Mouse (Mus musculus): Measurements from ENCODE around the gene A930004D18Rik. TPM values are rescaled to one million over a fixed set of nuclear protein-coding genes. Genes with fewer than 3 reads are reported as not detected.

A930004D18Rik gene
- polyA plus RNA-seq, 1 experiment from 2014 or later = 9.5 TPM

DNA sequence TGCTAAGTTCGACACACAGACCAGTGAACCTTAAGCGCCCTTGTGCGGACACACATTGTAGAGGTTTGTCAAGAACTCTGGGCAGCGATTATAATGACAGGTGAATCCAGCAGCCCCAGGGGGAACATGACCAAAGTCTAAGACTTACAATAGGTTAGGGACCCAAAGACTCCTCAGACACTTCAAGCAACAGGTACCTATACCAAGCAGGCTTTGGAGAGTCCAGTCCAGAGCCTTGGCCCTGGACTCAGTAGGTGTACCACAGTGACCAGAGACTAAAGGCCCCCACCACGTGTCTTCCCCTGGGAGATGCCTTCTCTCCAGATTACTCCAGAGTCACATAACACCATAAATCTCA is 5.0 kb downstream of the A930004D18Rik start:
- Histone ChIP-seq H3K4me3 (ENCODE audit: low read length) (no peak overlapping the region), H3K4me2 (ENCODE audit: low read depth, low read length) (peak overlapping the region; percentile 98), H3K36me3 (ENCODE audit: control insufficient read depth, insufficient read depth) (no peaks in the 10 kb centered on the region), H3K27ac (ENCODE audit: low read length) (no peak overlapping the region), H3K9me3 (replicated peaks; ENCODE audit: control insufficient read depth, low read length) (no peaks in the 10 kb centered on the region), H3K9ac (ENCODE audit: low read length) (no peak overlapping the region), H3K4me1 (ENCODE audit: control insufficient read depth, insufficient read depth, low read length) (peaks cover 13% of the 10 kb centered on the region), H3K27me3 (ENCODE audit: control insufficient read depth, insufficient read depth, low read length) (no peaks in the 10 kb centered on the region)
- WGBS = 74% methylated on average over 5 of the region's 5 CpGs
- no peak for ATAC-seq (replicated peaks; ENCODE audit: extremely low read depth, insufficient read depth, low FRiP score)

GRCm38 (mm10) chr2:18031831-18032537 is 5.6 kb downstream of the A930004D18Rik start:
- Histone ChIP-seq H3K9me3 (replicated peaks; ENCODE audit: control insufficient read depth, low read length) (no peaks in the 10 kb centered on the region), H3K4me2 (ENCODE audit: low read depth, low read length) (peak overlapping the region; percentile 98), H3K9ac (ENCODE audit: low read length) (peak overlapping the region; percentile 89), H3K36me3 (ENCODE audit: control insufficient read depth, insufficient read depth) (no peaks in the 10 kb centered on the region), H3K4me1 (ENCODE audit: control insufficient read depth, insufficient read depth, low read length) (peaks cover 14% of the 10 kb centered on the region), H3K27ac (ENCODE audit: low read length) (no peak overlapping the region), H3K27me3 (ENCODE audit: control insufficient read depth, insufficient read depth, low read length) (no peaks in the 10 kb centered on the region), H3K4me3 (ENCODE audit: low read length) (peak overlapping the region; percentile 59)
- 5% methylated on average over 34 of the region's 34 CpGs for WGBS
- no peak for ATAC-seq (replicated peaks; ENCODE audit: extremely low read depth, insufficient read depth, low FRiP score)

GRCm38 (mm10) chr2:18031271-18031821 is 6.2 kb downstream of the A930004D18Rik start:
- no peak overlapping the region for H3K27ac ChIP-seq (ENCODE audit: low read length)

DNA sequence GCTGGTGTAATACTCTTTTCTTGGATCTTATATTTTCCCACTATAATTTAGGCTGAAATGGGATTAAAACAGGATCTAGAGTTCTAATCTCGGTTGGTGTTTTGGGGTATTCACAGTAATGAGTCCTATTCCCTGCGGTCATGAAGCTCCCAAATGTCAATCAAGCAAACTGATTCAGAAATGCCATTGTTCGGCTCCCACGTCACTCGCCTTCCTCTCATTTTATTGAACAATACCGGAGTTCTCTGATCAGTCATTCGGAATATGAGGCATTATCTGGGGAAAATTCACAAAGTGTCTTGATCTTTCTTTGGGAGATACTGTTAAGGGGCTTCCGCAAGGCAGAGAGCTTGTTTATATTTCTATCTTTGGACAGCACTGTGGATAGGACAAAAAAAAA is 7.0 kb downstream of the A930004D18Rik start:
- Histone ChIP-seq H3K4me2 (ENCODE audit: low read depth, low read length) (peak overlapping the region; percentile 98), H3K9me3 (replicated peaks; ENCODE audit: control insufficient read depth, low read length) (no peaks in the 10 kb centered on the region), H3K27ac (ENCODE audit: low read length) (no peak overlapping the region), H3K27me3 (ENCODE audit: control insufficient read depth, insufficient read depth, low read length) (no peaks in the 10 kb centered on the region), H3K4me3 (ENCODE audit: low read length) (no peak overlapping the region), H3K4me1 (ENCODE audit: control insufficient read depth, insufficient read depth, low read length) (peaks cover 15% of the 10 kb centered on the region), H3K36me3 (ENCODE audit: control insufficient read depth, insufficient read depth) (no peaks in the 10 kb centered on the region), H3K9ac (ENCODE audit: low read length) (no peak overlapping the region)
- 70% methylated on average over 8 of the region's 8 CpGs for WGBS
- ATAC-seq (replicated peaks; ENCODE audit: extremely low read depth, insufficient read depth, low FRiP score) = no peak

More at GRCm38 (mm10) chr2:18031271-18031821, 6.2 kb downstream of the A930004D18Rik start:
- Histone ChIP-seq H3K9ac (ENCODE audit: low read length) (peak overlapping the region; percentile 89), H3K27me3 (ENCODE audit: control insufficient read depth, insufficient read depth, low read length) (no peaks in the 10 kb centered on the region), H3K4me1 (ENCODE audit: control insufficient read depth, insufficient read depth, low read length) (peaks cover 14% of the 10 kb centered on the region), H3K4me3 (ENCODE audit: low read length) (peak overlapping the region; percentile 59), H3K9me3 (replicated peaks; ENCODE audit: control insufficient read depth, low read length) (no peaks in the 10 kb centered on the region), H3K36me3 (ENCODE audit: control insufficient read depth, insufficient read depth) (no peaks in the 10 kb centered on the region), H3K4me2 (ENCODE audit: low read depth, low read length) (peak overlapping the region; percentile 98)
- 8% methylated on average over 26 of the region's 26 CpGs for WGBS
- no peak for ATAC-seq (replicated peaks; ENCODE audit: extremely low read depth, insufficient read depth, low FRiP score)

DNA sequence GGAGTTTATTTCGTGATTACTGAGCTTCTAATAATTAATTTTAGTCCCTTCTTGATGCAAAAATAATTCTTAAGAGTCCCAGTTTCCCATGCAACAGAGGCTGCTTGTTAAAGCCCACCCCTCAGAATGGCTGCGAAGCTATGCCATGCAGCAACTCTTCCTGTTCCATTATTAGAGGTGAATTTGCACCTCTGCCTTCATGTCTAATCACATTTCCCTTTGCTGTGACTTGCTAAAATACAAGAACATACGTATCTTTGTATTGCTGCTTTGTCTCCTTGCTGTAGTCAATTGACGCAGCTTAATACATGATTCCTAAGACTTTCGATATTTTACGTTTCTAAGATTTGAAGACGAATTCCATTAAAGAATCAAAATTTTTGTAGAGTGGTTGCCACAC is 7.9 kb downstream of the A930004D18Rik start:
- WGBS = 90% methylated on average over 7 of the region's 7 CpGs
- Histone ChIP-seq H3K9ac (ENCODE audit: low read length) (no peak overlapping the region), H3K4me1 (ENCODE audit: control insufficient read depth, insufficient read depth, low read length) (peaks cover 20% of the 10 kb centered on the region), H3K4me3 (ENCODE audit: low read length) (no peak overlapping the region), H3K9me3 (replicated peaks; ENCODE audit: control insufficient read depth, low read length) (no peaks in the 10 kb centered on the region), H3K36me3 (ENCODE audit: control insufficient read depth, insufficient read depth) (no peaks in the 10 kb centered on the region), H3K27ac (ENCODE audit: low read length) (no peak overlapping the region), H3K4me2 (ENCODE audit: low read depth, low read length) (no peak overlapping the region), H3K27me3 (ENCODE audit: control insufficient read depth, insufficient read depth, low read length) (no peaks in the 10 kb centered on the region)
- no peak for ATAC-seq (replicated peaks; ENCODE audit: extremely low read depth, insufficient read depth, low FRiP score)

DNA sequence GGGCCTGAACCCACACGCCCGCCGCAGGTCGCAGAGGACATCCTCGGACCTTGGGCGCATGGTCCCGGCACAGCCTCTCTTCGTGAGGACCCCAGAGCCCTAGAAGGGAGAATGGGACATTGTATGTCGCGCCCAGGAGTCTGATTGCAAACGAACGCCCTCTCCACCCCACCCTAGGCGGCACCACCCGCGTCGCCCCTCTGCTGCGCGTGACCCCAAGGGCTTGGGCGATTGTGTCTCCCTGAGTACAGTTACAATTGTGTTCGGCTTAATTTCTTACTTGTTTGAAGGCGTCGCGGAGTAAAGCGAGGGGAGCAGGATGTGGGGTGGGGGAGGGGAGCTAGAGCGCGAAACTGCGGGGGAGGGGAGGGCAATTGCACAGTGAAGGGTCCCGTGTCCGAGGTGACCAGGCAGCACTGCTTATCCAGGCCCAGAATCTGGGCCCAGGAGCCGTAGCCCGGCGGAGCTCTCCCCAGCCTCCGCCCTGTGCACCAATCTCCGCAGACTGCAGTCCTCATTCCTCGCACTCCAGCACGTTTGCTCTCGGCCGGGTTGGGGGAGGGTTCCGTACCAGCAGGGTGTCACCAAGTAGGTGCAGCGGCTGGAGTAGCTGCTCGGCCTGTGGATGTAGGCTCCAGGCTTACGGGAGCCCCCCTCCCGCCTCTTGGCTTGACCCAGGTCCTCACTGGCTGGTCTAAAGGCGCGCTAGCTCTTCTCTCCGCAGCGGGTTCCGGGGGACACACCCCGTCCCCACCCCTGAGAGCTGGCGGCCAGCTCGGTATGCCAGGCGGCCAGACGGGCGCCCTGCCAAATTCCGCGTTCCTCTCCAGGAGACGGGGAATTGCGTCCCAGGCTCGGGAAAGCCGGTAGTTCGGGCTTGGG is 9.2 kb downstream of the A930004D18Rik start:
- Histone ChIP-seq H3K4me1 (ENCODE audit: control insufficient read depth, insufficient read depth, low read length) (peaks cover 20% of the 10 kb centered on the region), H3K9ac (ENCODE audit: low read length) (peak overlapping the region; percentile 93), H3K27me3 (ENCODE audit: control insufficient read depth, insufficient read depth, low read length) (no peaks in the 10 kb centered on the region), H3K27ac (ENCODE audit: low read length) (peak overlapping the region; percentile 95), H3K9me3 (replicated peaks; ENCODE audit: control insufficient read depth, low read length) (no peaks in the 10 kb centered on the region), H3K4me2 (ENCODE audit: low read depth, low read length) (peak overlapping the region; percentile 98), H3K36me3 (ENCODE audit: control insufficient read depth, insufficient read depth) (no peaks in the 10 kb centered on the region), H3K4me3 (ENCODE audit: low read length) (peak overlapping the region; percentile 83)
- WGBS = under 1% methylated on average over 61 of the region's 61 CpGs
- ATAC-seq (replicated peaks; ENCODE audit: extremely low read depth, insufficient read depth, low FRiP score) = peak; percentile 84

- peaks cover 18% of the 10 kb centered on the region for H3K4me1 ChIP-seq (ENCODE audit: control insufficient read depth, insufficient read depth, low read length)
- H3K4me3 ChIP-seq (ENCODE audit: low read length) = peak overlapping the region; percentile 83
- no peaks in the 10 kb centered on the region for H3K36me3 ChIP-seq (ENCODE audit: control insufficient read depth, insufficient read depth)
- H3K27ac ChIP-seq (ENCODE audit: low read length) = peak overlapping the region; percentile 95
- H3K9me3 ChIP-seq (replicated peaks; ENCODE audit: control insufficient read depth, low read length) = no peaks in the 10 kb centered on the region
- H3K4me2 ChIP-seq (ENCODE audit: low read depth, low read length) = peak overlapping the region; percentile 98
- H3K27me3 ChIP-seq (ENCODE audit: control insufficient read depth, insufficient read depth, low read length) = no peaks in the 10 kb centered on the region
- peak; percentile 85 for ATAC-seq (replicated peaks; ENCODE audit: extremely low read depth, insufficient read depth, low FRiP score)
- H3K9ac ChIP-seq (ENCODE audit: low read length) = peak overlapping the region; percentile 93
- under 1% methylated on average over 44 of the region's 44 CpGs for WGBS
Observed at GRCm38 (mm10) chr2:18027448-18028139, 9.9 kb downstream of the A930004D18Rik start.

DNA sequence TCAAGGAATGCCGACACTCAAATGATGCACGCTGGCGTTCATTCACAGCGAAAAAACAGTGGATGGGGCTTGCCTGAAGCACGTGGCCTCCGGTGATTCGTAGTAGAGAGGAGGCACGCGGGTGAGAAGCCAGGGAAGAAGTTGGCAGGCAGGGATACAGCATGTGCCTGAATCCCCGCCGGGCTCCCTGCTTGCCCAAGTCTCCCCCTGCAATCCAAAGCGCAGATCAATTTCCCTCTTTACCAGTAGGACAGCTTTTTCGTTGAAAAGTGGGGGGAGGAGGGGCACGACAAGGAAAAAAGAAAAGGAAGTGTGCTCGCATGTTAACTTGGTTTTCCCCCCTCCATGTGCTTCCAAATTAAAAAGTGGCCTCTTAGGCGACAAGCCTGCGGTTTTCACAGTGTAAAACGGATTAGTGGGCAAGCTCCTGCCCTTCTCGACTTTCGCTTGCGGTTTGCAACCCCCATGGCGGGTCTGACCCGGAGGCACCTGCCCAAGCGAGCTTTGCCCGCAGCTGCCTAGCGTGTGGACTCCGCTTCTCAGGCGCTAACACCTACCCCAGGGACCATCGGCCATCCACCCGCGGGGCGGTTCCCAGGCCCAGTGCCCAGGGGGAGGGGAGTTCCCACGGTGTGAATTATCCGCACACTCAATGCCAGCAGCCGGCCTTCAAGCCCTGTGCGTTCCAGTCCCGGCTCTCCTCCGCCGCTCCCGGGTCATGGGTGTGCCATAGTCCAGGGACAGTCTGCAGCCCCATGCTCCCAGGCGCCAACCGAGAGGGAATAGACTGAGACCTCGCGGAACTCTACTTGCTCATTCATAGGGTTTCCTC is 11.2 kb downstream of the A930004D18Rik start:
- ATAC-seq (replicated peaks; ENCODE audit: extremely low read depth, insufficient read depth, low FRiP score) = no peak
- peak overlapping the region; percentile 98 for H3K4me2 ChIP-seq (ENCODE audit: low read depth, low read length)
- H3K4me1 ChIP-seq (ENCODE audit: control insufficient read depth, insufficient read depth, low read length) = peaks cover 16% of the 10 kb centered on the region
- under 1% methylated on average over 44 of the region's 44 CpGs for WGBS
- no peaks in the 10 kb centered on the region for H3K36me3 ChIP-seq (ENCODE audit: control insufficient read depth, insufficient read depth)
- peak overlapping the region; percentile 80 for H3K9ac ChIP-seq (ENCODE audit: low read length)
- peak overlapping the region; percentile 48 for H3K27ac ChIP-seq (ENCODE audit: low read length)
- no peaks in the 10 kb centered on the region for H3K27me3 ChIP-seq (ENCODE audit: control insufficient read depth, insufficient read depth, low read length)
- H3K4me3 ChIP-seq (ENCODE audit: low read length) = peak overlapping the region; percentile 83
- no peaks in the 10 kb centered on the region for H3K9me3 ChIP-seq (replicated peaks; ENCODE audit: control insufficient read depth, low read length)

Data from heart, embryonic 16.5 days (tissue).